Mouse (Mus musculus) erythroblast, embryonic 14.5 days (primary cell): ENCODE results near the gene Nup93.

Experiments
- GATA1 ChIP-seq: IDR thresholded peaks from 2 replicates; pipeline ENCODE4 v1.6.1; 2012; ENCODE audit warnings: low read length, inconsistent platforms, mixed read lengths
- TAL1 ChIP-seq: IDR thresholded peaks from 3 replicates; pipeline ENCODE4 v1.6.1; 2012; ENCODE audit warnings: low read length, inconsistent platforms, mixed read lengths

GRCm38 (mm10) chr8:94295687-94296086 is 81.3 kb downstream of the Nup93 start:
- no peak for TF ChIP-seq TAL1
- no peak for TF ChIP-seq GATA1
